Mouse (Mus musculus) forebrain, embryonic 12.5 days (tissue): Measurements from ENCODE around the gene Pappa2. TPM values are rescaled to one million over a fixed set of nuclear protein-coding genes. Genes with fewer than 3 reads are reported as not detected.

Experiments used
- ATAC-seq: fragments of 200-750 bp; cut with Nextera tagmentation; 2 replicates; pipeline ENCODE4 v1.8.0; 2017; ENCODE audit warnings: moderate TSS enrichment; ENCODE audit not compliant: low FRiP score
- H3K27ac ChIP-seq: fragments of 300-500 bp; sonication (generic); 2 replicates; pipeline ENCODE4 v1.5.1; 2016; ENCODE audit warnings: mild to moderate bottlenecking
- H3K27me3 ChIP-seq: fragments of 300-500 bp; sonication (generic); 2 replicates; pipeline ENCODE4 v1.6.1; 2016; ENCODE audit warnings: mild to moderate bottlenecking
- H3K36me3 ChIP-seq: fragments of 300-500 bp; sonication (generic); replicated peaks from 2 replicates; pipeline ENCODE4 v1.6.1; 2016; ENCODE audit warnings: mild to moderate bottlenecking
- H3K4me1 ChIP-seq: fragments of 300-500 bp; sonication (generic); 2 replicates; pipeline ENCODE4 v1.6.1; 2016
- H3K4me2 ChIP-seq: fragments of 300-500 bp; sonication (generic); 2 replicates; pipeline ENCODE4 v1.6.1; 2016; ENCODE audit warnings: mild to moderate bottlenecking, moderate library complexity
- H3K4me3 ChIP-seq: fragments of 300-500 bp; sonication (generic); replicated peaks from 2 replicates; pipeline ENCODE4 v1.5.1; 2016; ENCODE audit warnings: mild to moderate bottlenecking
- H3K9ac ChIP-seq: fragments of 300-500 bp; sonication (generic); 2 replicates; pipeline ENCODE4 v1.6.1; 2016; ENCODE audit warnings: mild to moderate bottlenecking
- H3K9me3 ChIP-seq: fragments of 300-500 bp; sonication (generic); 2 replicates; pipeline ENCODE4 v1.6.1; 2016
- WGBS: fragments of 180-500 bp; shearing (Covaris S2); methylation state at CpG from one replicate; pipeline ENCODE4 v1.1.7; 2016; 5-methylcytosine and 5-hydroxymethylcytosine counted together
- polyA plus RNA-seq: library from polyadenylated mRNA; unstranded; fragments of >200 nt; fragmentation: Nextera tagmentation; extraction: Ambion mirVana; gene quantifications from 2 replicates; pipeline ENCODE4 v1.2.1, GENCODE M21; 2016

Pappa2 gene
- polyA plus RNA-seq, 1 experiment from 2014 or later = 2.4 TPM

- no peaks in the 10 kb centered on the region for H3K36me3 ChIP-seq
- H3K4me2 ChIP-seq = no peak overlapping the region
- no peak overlapping the region for H3K4me3 ChIP-seq
- H3K27me3 ChIP-seq = no peaks in the 10 kb centered on the region
- H3K4me1 ChIP-seq = no peaks in the 10 kb centered on the region
- no peak overlapping the region for H3K9ac ChIP-seq
- H3K27ac ChIP-seq = no peak overlapping the region
- ATAC-seq = no peak
- 74% methylated on average over 2 of the region's 2 CpGs for WGBS
- no peaks in the 10 kb centered on the region for H3K9me3 ChIP-seq
Observed at GRCm38 (mm10) chr1:158819676-158820075, 160.6 kb downstream of the Pappa2 start.

- no peaks in the 10 kb centered on the region for H3K4me1 ChIP-seq
- no peak overlapping the region for H3K4me2 ChIP-seq
- H3K4me3 ChIP-seq = no peak overlapping the region
- H3K36me3 ChIP-seq = no peaks in the 10 kb centered on the region
- H3K27me3 ChIP-seq = no peaks in the 10 kb centered on the region
- 88% methylated on average over 3 of the region's 3 CpGs for WGBS
- H3K9me3 ChIP-seq = no peaks in the 10 kb centered on the region
- no peak overlapping the region for H3K27ac ChIP-seq
- ATAC-seq = no peak
- H3K9ac ChIP-seq = no peak overlapping the region
Observed at GRCm38 (mm10) chr1:158816479-158816878, 163.8 kb downstream of the Pappa2 start.

GRCm38 (mm10) chr1:158811887-158812286, 168.4 kb downstream of the Pappa2 start:
- Histone ChIP-seq H3K9ac (no peak overlapping the region), H3K27me3 (no peaks in the 10 kb centered on the region), H3K36me3 (no peaks in the 10 kb centered on the region), H3K27ac (no peak overlapping the region), H3K4me3 (no peak overlapping the region), H3K4me2 (no peak overlapping the region), H3K4me1 (no peaks in the 10 kb centered on the region), H3K9me3 (no peaks in the 10 kb centered on the region)
- no peak for ATAC-seq
- 68% methylated on average over 3 of the region's 3 CpGs for WGBS

- 93% methylated on average over 5 of the region's 5 CpGs for WGBS
- no peak for ATAC-seq
Observed at GRCm38 (mm10) chr1:158775486-158775885, 204.8 kb downstream of the Pappa2 start.

GRCm38 (mm10) chr1:158773102-158773501, 207.2 kb downstream of the Pappa2 start:
- no peaks in the 10 kb centered on the region for H3K9me3 ChIP-seq
- no peak for ATAC-seq
- no peak overlapping the region for H3K27ac ChIP-seq
- H3K36me3 ChIP-seq = no peaks in the 10 kb centered on the region
- no peak overlapping the region for H3K4me2 ChIP-seq
- H3K4me3 ChIP-seq = no peak overlapping the region
- H3K4me1 ChIP-seq = no peaks in the 10 kb centered on the region
- no peaks in the 10 kb centered on the region for H3K27me3 ChIP-seq
- no peak overlapping the region for H3K9ac ChIP-seq

More at GRCm38 (mm10) chr1:158775486-158775885, 204.8 kb downstream of the Pappa2 start:
- H3K9ac ChIP-seq = no peak overlapping the region
- H3K4me2 ChIP-seq = no peak overlapping the region
- H3K27me3 ChIP-seq = no peaks in the 10 kb centered on the region
- H3K36me3 ChIP-seq = no peaks in the 10 kb centered on the region
- no peak overlapping the region for H3K27ac ChIP-seq
- no peak overlapping the region for H3K4me3 ChIP-seq
- no peaks in the 10 kb centered on the region for H3K9me3 ChIP-seq
- no peaks in the 10 kb centered on the region for H3K4me1 ChIP-seq

GRCm38 (mm10) chr1:158770756-158771155, 209.5 kb downstream of the Pappa2 start:
- H3K4me2 ChIP-seq = no peak overlapping the region
- ATAC-seq = no peak
- WGBS = 93% methylated on average over 4 of the region's 4 CpGs

GRCm38 (mm10) chr1:158770036-158770655, 210.1 kb downstream of the Pappa2 start:
- H3K4me2 ChIP-seq = no peak overlapping the region
- H3K9ac ChIP-seq = no peak overlapping the region
- H3K36me3 ChIP-seq = no peaks in the 10 kb centered on the region
- H3K9me3 ChIP-seq = no peaks in the 10 kb centered on the region
- no peak overlapping the region for H3K4me3 ChIP-seq
- no peaks in the 10 kb centered on the region for H3K27me3 ChIP-seq
- no peaks in the 10 kb centered on the region for H3K4me1 ChIP-seq
- WGBS = 87% methylated on average over 7 of the region's 7 CpGs
- ATAC-seq = no peak
- no peak overlapping the region for H3K27ac ChIP-seq

More at GRCm38 (mm10) chr1:158770756-158771155, 209.5 kb downstream of the Pappa2 start:
- Histone ChIP-seq H3K9ac (no peak overlapping the region), H3K36me3 (no peaks in the 10 kb centered on the region), H3K4me3 (no peak overlapping the region), H3K27ac (no peak overlapping the region), H3K9me3 (no peaks in the 10 kb centered on the region), H3K27me3 (no peaks in the 10 kb centered on the region), H3K4me1 (no peaks in the 10 kb centered on the region)

- Histone ChIP-seq H3K4me2 (no peak overlapping the region), H3K9me3 (no peaks in the 10 kb centered on the region), H3K27ac (no peak overlapping the region), H3K9ac (no peak overlapping the region), H3K36me3 (no peaks in the 10 kb centered on the region), H3K27me3 (no peaks in the 10 kb centered on the region), H3K4me3 (no peak overlapping the region), H3K4me1 (no peaks in the 10 kb centered on the region)
- ATAC-seq = no peak
- WGBS = 67% methylated on average over 2 of the region's 2 CpGs
Observed at GRCm38 (mm10) chr1:158765842-158766241, 214.4 kb downstream of the Pappa2 start.

- H3K9me3 ChIP-seq = no peaks in the 10 kb centered on the region
- H3K4me1 ChIP-seq = no peaks in the 10 kb centered on the region
- no peak overlapping the region for H3K9ac ChIP-seq
- 80% methylated on average over 6 of the region's 6 CpGs for WGBS
- no peak overlapping the region for H3K4me2 ChIP-seq
- H3K4me3 ChIP-seq = no peak overlapping the region
- H3K27me3 ChIP-seq = no peaks in the 10 kb centered on the region
- ATAC-seq = no peak
- H3K27ac ChIP-seq = no peak overlapping the region
- no peaks in the 10 kb centered on the region for H3K36me3 ChIP-seq
Observed at GRCm38 (mm10) chr1:158764727-158765126, 215.6 kb downstream of the Pappa2 start.

- no peak overlapping the region for H3K4me2 ChIP-seq
- no peaks in the 10 kb centered on the region for H3K9me3 ChIP-seq
- no peaks in the 10 kb centered on the region for H3K4me1 ChIP-seq
- no peaks in the 10 kb centered on the region for H3K27me3 ChIP-seq
- no peak overlapping the region for H3K4me3 ChIP-seq
- no peak for ATAC-seq
- H3K9ac ChIP-seq = no peak overlapping the region
- no peak overlapping the region for H3K27ac ChIP-seq
- H3K36me3 ChIP-seq = no peaks in the 10 kb centered on the region
Observed at GRCm38 (mm10) chr1:158764211-158764610, 216.1 kb downstream of the Pappa2 start.

GRCm38 (mm10) chr1:158748356-158749096, 231.8 kb downstream of the Pappa2 start:
- Histone ChIP-seq H3K4me3 (no peak overlapping the region), H3K4me2 (no peak overlapping the region), H3K9ac (no peak overlapping the region), H3K27ac (no peak overlapping the region), H3K36me3 (no peaks in the 10 kb centered on the region), H3K9me3 (no peaks in the 10 kb centered on the region), H3K4me1 (no peaks in the 10 kb centered on the region), H3K27me3 (no peaks in the 10 kb centered on the region)
- ATAC-seq = no peak
- 85% methylated on average over 10 of the region's 10 CpGs for whole genome bisulfite sequencing

GRCm38 (mm10) chr1:158741449-158741848, 238.8 kb downstream of the Pappa2 start:
- Histone ChIP-seq H3K27ac (no peak overlapping the region), H3K36me3 (no peaks in the 10 kb centered on the region), H3K27me3 (no peaks in the 10 kb centered on the region), H3K9ac (no peak overlapping the region), H3K4me1 (peaks cover 8% of the 10 kb centered on the region), H3K9me3 (no peaks in the 10 kb centered on the region), H3K4me2 (no peak overlapping the region), H3K4me3 (no peak overlapping the region)
- 81% methylated on average over 5 of the region's 5 CpGs for WGBS
- ATAC-seq = no peak

GRCm38 (mm10) chr1:158740949-158741348, 239.3 kb downstream of the Pappa2 start:
- Histone ChIP-seq H3K4me2 (no peak overlapping the region), H3K27me3 (no peaks in the 10 kb centered on the region), H3K4me1 (peaks cover 8% of the 10 kb centered on the region), H3K27ac (no peak overlapping the region), H3K4me3 (no peak overlapping the region), H3K9ac (no peak overlapping the region), H3K36me3 (no peaks in the 10 kb centered on the region), H3K9me3 (no peaks in the 10 kb centered on the region)
- ATAC-seq = no peak
- WGBS = 93% methylated on average over 5 of the region's 5 CpGs
